8 mouse cellular contexts compared by ENCODE assay signal in the genomic region with DNA sequence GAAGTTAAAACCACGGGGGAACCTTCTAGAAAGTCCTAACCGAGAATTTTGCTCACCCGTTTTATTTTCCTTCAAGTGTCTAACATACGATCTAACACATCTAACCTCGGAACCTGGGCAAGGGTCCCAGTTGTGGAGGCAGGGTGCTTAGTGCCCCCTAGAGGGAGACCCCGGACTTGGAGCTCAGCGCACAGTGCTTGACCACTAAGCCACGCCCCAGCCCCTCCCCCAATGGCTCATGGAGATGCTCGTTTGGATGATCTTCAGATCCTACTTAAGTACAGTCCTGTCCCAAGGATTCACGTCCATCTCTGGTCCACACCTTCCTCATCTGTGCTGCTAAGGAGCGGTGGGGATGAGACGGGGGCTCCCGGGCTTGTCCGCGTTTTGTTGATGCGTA. TPM values are rescaled to one million over a fixed set of nuclear protein-coding genes. Genes with fewer than 3 reads are reported as not detected.
DNase-seq lines count a peak whose midpoint lies in the region; ATAC-seq lines count a peak whose summit lies in the region.

No protein-coding gene starts in this region.

- H3K27me3 ChIP-seq in kidney, embryonic 16.5 days (ENCODE audit: insufficient read depth, low read length) = no peaks in the 10 kb centered on the region

- H3K4me2 ChIP-seq in kidney, embryonic 16.5 days (replicated peaks; ENCODE audit: low read depth, low read length) = peak overlapping the region; percentile 42

- 11% methylated on average over 16 of the region's 16 CpGs for WGBS in kidney, embryonic 16.5 days

- H3K9me3 ChIP-seq in kidney, embryonic 16.5 days (ENCODE audit: low read length) = peaks cover 3% of the 10 kb centered on the region; the same call in 1 of the 2 replicates

- peaks cover 16% of the 10 kb centered on the region for H3K4me1 ChIP-seq in kidney, embryonic 16.5 days (ENCODE audit: insufficient read depth, low read length)

- H3K27ac ChIP-seq in kidney, embryonic 16.5 days (ENCODE audit: low read length) = no peak overlapping the region

- H3K4me3 ChIP-seq in kidney, embryonic 16.5 days (ENCODE audit: low read length) = peak overlapping the region; percentile 20

- H3K36me3 ChIP-seq in kidney, embryonic 16.5 days (ENCODE audit: insufficient read depth, low read length) = no peaks in the 10 kb centered on the region

- DNase-seq in layer of hippocampus, postnatal 10 days (ENCODE audit: low spot score in 2 of 2) = peak; percentile 30 to 45
- DNase-seq in layer of hippocampus, adult 9-10 months (ENCODE audit: low spot score) = no peak
- peak; percentile 85 for DNase-seq in WW6 (ENCODE audit: low read depth, low spot score)
- peak; percentile 58 for DNase-seq in mesoderm, embryonic 11.5 days (ENCODE audit: low read depth, low spot score)
- DNase-seq in layer of hippocampus, postnatal 14 days (ENCODE audit: low spot score in 2 of 2) = no peak

- H3K9ac ChIP-seq in kidney, embryonic 16.5 days (replicated peaks; ENCODE audit: low read length) = no peak overlapping the region

- ATAC-seq in granulocyte monocyte progenitor cell, adult 5-6 weeks (replicated peaks; ENCODE audit: poor library complexity, severe bottlenecking) = 0 out of 2 replicates have a peak, but pooled peaks have one; percentile 12
- ATAC-seq in kidney, embryonic 16.5 days (ENCODE audit: low FRiP score, low TSS enrichment) = peak; percentile 10; the same call in 1 of the 2 replicates
- ATAC-seq in erythroid progenitor cell, adult 5-6 weeks (replicated peaks; ENCODE audit: low FRiP score, poor library complexity, severe bottlenecking) = no peak

RNA-seq across cellular contexts. Expression of gene Acacb, which starts 28.3 kb away (rescaled TPM):
- total RNA-seq in layer of hippocampus, postnatal 10 days (2021) = 1 to 10 TPM; 4.9 to 5.5 TPM
- total RNA-seq in granulocyte monocyte progenitor cell, adult 5-6 weeks (2014; fragmentation: Nextera tagmentation) = 0.45 and 1.7 TPM in 2 replicates
- total RNA-seq in granulocyte monocyte progenitor cell, adult 5-6 weeks (2017) = 0.10 and 0.13 TPM in 2 replicates
- polyA plus RNA-seq in kidney, embryonic 16.5 days (2015; fragmentation: Nextera tagmentation; extraction: Ambion mirVana) = 4.7 and 5.7 TPM in 2 replicates
- total RNA-seq in erythroid progenitor cell, adult 5-6 weeks (2015; ENCODE audit: low replicate concordance) = 1.3 TPM in 1 of 2 replicates, not detected in the other
- not detected in 2 replicates for total RNA-seq in erythroid progenitor cell, adult 5-6 weeks (2017; ENCODE audit: low replicate concordance)
- total RNA-seq in layer of hippocampus, postnatal 14 days (2021) = 1 to 10 TPM; 6.5 to 7.1 TPM

RNA-seq across cellular contexts. Expression of gene Ung, which starts 44.5 kb away (rescaled TPM):
- 1 to 10 TPM; 4.3 to 5.4 TPM for total RNA-seq in layer of hippocampus, postnatal 10 days (2021)
- 39.0 and 45.5 TPM in 2 replicates for total RNA-seq in granulocyte monocyte progenitor cell, adult 5-6 weeks (2014; fragmentation: Nextera tagmentation)
- total RNA-seq in granulocyte monocyte progenitor cell, adult 5-6 weeks (2017) = 23.6 and 38.6 TPM in 2 replicates
- polyA plus RNA-seq in kidney, embryonic 16.5 days (2015; fragmentation: Nextera tagmentation; extraction: Ambion mirVana) = 56.2 and 57.0 TPM in 2 replicates
- total RNA-seq in erythroid progenitor cell, adult 5-6 weeks (2015; ENCODE audit: low replicate concordance) = 1.1 and 3.4 TPM in 2 replicates
- total RNA-seq in erythroid progenitor cell, adult 5-6 weeks (2017; ENCODE audit: low replicate concordance) = 1.7 and 5.5 TPM in 2 replicates
- 1 to 10 TPM; 4.1 to 4.2 TPM for total RNA-seq in layer of hippocampus, postnatal 14 days (2021)

RNA-seq across cellular contexts. Expression of gene Alkbh2, which starts 46.6 kb away (rescaled TPM):
- total RNA-seq in layer of hippocampus, postnatal 10 days (2021) = 1 to 10 TPM; 4.1 to 5.5 TPM
- 12.0 and 14.8 TPM in 2 replicates for total RNA-seq in granulocyte monocyte progenitor cell, adult 5-6 weeks (2014; fragmentation: Nextera tagmentation)
- total RNA-seq in granulocyte monocyte progenitor cell, adult 5-6 weeks (2017) = 2.4 and 9.2 TPM in 2 replicates
- 8.7 and 9.1 TPM in 2 replicates for polyA plus RNA-seq in kidney, embryonic 16.5 days (2015; fragmentation: Nextera tagmentation; extraction: Ambion mirVana)
- 1.7 and 7.9 TPM in 2 replicates for total RNA-seq in erythroid progenitor cell, adult 5-6 weeks (2015; ENCODE audit: low replicate concordance)
- not detected in 2 replicates for total RNA-seq in erythroid progenitor cell, adult 5-6 weeks (2017; ENCODE audit: low replicate concordance)
- total RNA-seq in layer of hippocampus, postnatal 14 days (2021) = 1 to 10 TPM; 3.5 to 5.6 TPM

Comparison
In these comparisons a context has a peak if more than half of its experiments do, and no peak if none do; other contexts are left out.
1. DNase-seq: peak in layer of hippocampus, postnatal 10 days (2 of 2), WW6 (single experiment) and mesoderm, embryonic 11.5 days (single experiment); none in layer of hippocampus, adult 9-10 months (single experiment) and layer of hippocampus, postnatal 14 days (0 of 2).